In the genomic region with DNA sequence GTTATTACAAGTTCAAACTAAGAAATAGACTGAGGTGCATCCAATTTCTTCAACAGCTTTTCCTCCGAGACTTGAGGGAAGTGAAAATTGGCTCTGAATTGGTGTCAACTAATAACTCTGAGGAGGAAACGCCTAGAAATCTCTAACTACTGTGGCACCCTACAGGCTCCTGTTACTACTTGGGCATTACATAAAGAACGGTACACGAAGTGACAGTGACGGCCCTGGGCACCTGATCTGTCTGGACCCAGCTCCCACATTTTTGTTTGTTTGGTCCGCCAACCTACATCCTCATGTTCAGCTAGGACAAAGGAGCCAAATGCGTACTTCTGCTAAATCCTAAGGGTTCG, we compare ENCODE assay signal across 8 mouse cellular contexts. TPM values are rescaled to one million over a fixed set of nuclear protein-coding genes. Genes with fewer than 3 reads are reported as not detected.
DNase-seq lines count a peak whose midpoint lies in the region; ATAC-seq and TF ChIP-seq lines count a peak whose summit lies in the region.

No protein-coding gene starts in this region.

- H3K36me3 ChIP-seq in heart, embryonic 13.5 days: peaks cover 22% of the 10 kb centered on the region
- H3K36me3 ChIP-seq in heart, postnatal 0 days (replicated peaks; ENCODE audit: control insufficient read depth, insufficient read depth, low read length): peaks cover 20% of the 10 kb centered on the region; the same call in 1 of the 2 replicates
- H3K36me3 ChIP-seq in megakaryocyte, embryonic 14.5 days (replicated peaks; ENCODE audit: low read length): peaks cover 34% of the 10 kb centered on the region

- DNase-seq in heart, postnatal 25 days (ENCODE audit: low spot score): no peak
- DNase-seq in adipocyte (ENCODE audit: low spot score): peak; percentile 52
- DNase-seq in heart, postnatal 0 days (ENCODE audit: low spot score): no peak
- no peak for DNase-seq in MN1 (ENCODE audit: low spot score)
- no peak for DNase-seq in ovary, postnatal 14 days (ENCODE audit: low spot score)
- no peak for DNase-seq in yolk sac, embryonic 10.5 days (ENCODE audit: low spot score)

- peaks cover 23% of the 10 kb centered on the region for H3K4me1 ChIP-seq in heart, embryonic 13.5 days
- peaks cover 13% of the 10 kb centered on the region for H3K4me1 ChIP-seq in heart, postnatal 0 days (ENCODE audit: control insufficient read depth, insufficient read depth)
- peaks cover 36% of the 10 kb centered on the region for H3K4me1 ChIP-seq in megakaryocyte, embryonic 14.5 days

- peak overlapping the region; percentile 88 for H3K4me3 ChIP-seq in heart, embryonic 13.5 days
- H3K4me3 ChIP-seq in heart, postnatal 0 days (ENCODE audit: low read depth, low read length): peak overlapping the region; percentile 62
- H3K4me3 ChIP-seq in megakaryocyte, embryonic 14.5 days (replicated peaks): peak overlapping the region; percentile 91

- peak overlapping the region; percentile 96 for H3K9ac ChIP-seq in heart, embryonic 13.5 days
- H3K9ac ChIP-seq in heart, postnatal 0 days (replicated peaks; ENCODE audit: low read depth, low read length): peak overlapping the region; percentile 64

- H3K27me3 ChIP-seq in heart, embryonic 13.5 days (replicated peaks): no peaks in the 10 kb centered on the region
- H3K27me3 ChIP-seq in heart, postnatal 0 days (ENCODE audit: control insufficient read depth, insufficient read depth, low read length): no peaks in the 10 kb centered on the region
- no peaks in the 10 kb centered on the region for H3K27me3 ChIP-seq in megakaryocyte, embryonic 14.5 days (replicated peaks)

- ATAC-seq in heart, embryonic 13.5 days (ENCODE audit: extremely low read depth, insufficient number of reproducible peaks, low FRiP score, low TSS enrichment): no peak
- no peak; the same call in 1 of the 2 replicates for ATAC-seq in heart, postnatal 0 days (ENCODE audit: insufficient read depth, low read depth)

- no peak for TF ChIP-seq CTCF in heart, postnatal 0 days (IDR thresholded peaks at IDR 0.05; ENCODE audit: low read depth)

- TF ChIP-seq EP300 in heart, postnatal 0 days (IDR thresholded peaks at IDR 0.05; ENCODE audit: low read depth): no peak; the same call in 1 of the 2 replicates

- peak overlapping the region; percentile 98 for H3K27ac ChIP-seq in heart, embryonic 13.5 days (replicated peaks)
- peak overlapping the region; percentile 96 for H3K27ac ChIP-seq in heart, postnatal 0 days (ENCODE audit: low read depth)

- 6% methylated on average over 8 of the region's 8 CpGs for WGBS in heart, embryonic 13.5 days
- 5% methylated on average over 8 of the region's 8 CpGs for WGBS in heart, postnatal 0 days

- intact Hi-C loops in heart, postnatal 25 days (cut with DNase I): loop anchor here (5.0 to 10.0 kb wide), 4 partner anchors 84 to 396 kb away; partner anchors contain the start of gene Creb1

- no peaks in the 10 kb centered on the region for H3K9me3 ChIP-seq in heart, embryonic 13.5 days
- no peaks in the 10 kb centered on the region for H3K9me3 ChIP-seq in heart, postnatal 0 days (replicated peaks; ENCODE audit: control insufficient read depth, low read length)
- H3K9me3 ChIP-seq in megakaryocyte, embryonic 14.5 days: no peaks in the 10 kb centered on the region

- peak overlapping the region; percentile 86 for H3K4me2 ChIP-seq in heart, embryonic 13.5 days
- peak overlapping the region; percentile 85 for H3K4me2 ChIP-seq in heart, postnatal 0 days (ENCODE audit: low read depth, low read length)

RNA-seq across cellular contexts. Expression of gene Mettl21a, which starts 0.5 kb away (rescaled TPM):
- 11.9 and 12.9 TPM in 2 replicates for polyA plus RNA-seq in heart, embryonic 13.5 days (2015; fragmentation: Nextera tagmentation; extraction: Ambion mirVana)
- 1 to 10 TPM; 8.0 to 8.4 TPM for total RNA-seq in heart, postnatal 25 days (2021)
- 10.2 and 21.0 TPM in 2 replicates for total RNA-seq in heart, postnatal 0 days (2014; rRNA removed; ENCODE audit: low replicate concordance)
- polyA plus RNA-seq in heart, postnatal 0 days (2015; fragmentation: Nextera tagmentation; extraction: Ambion mirVana): 9.9 and 10.3 TPM in 2 replicates
- polyA plus RNA-seq in megakaryocyte, embryonic 14.5 days (2012; ENCODE audit: insufficient read depth, low replicate concordance): 2.6 and 9.7 TPM in 2 replicates
